Mouse (Mus musculus): ENCODE data around the gene Tmem126b.
A peak's percentile ranks its signal among the peaks of the same experiment; 100 is the strongest.

DNA sequence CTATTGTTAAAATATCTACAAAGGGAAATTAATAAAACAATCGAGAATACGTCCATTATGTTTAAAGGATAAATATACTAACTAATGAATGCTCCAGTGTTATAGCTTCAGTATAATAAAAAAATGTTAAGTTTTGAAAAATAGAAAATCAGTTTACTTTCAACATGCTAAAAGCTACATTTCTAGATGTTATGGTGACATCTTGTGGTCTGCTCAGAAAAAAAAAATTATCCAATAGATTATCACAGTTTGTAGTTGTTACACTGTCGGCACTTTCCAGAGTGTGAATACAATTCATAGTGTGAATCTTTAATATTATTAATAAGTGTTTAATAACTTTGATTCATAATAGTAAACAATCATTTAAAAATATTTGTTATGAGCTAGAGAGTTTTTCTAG, 32.3 kb upstream of the Tmem126b start:
- TF ChIP-seq EP300 (IDR thresholded peaks at IDR 0.05) (no peak), CTCF (IDR thresholded peaks at IDR 0.05) (peak; percentile 25)
